Mouse (Mus musculus): ENCODE measurements around the gene Crybb3. TPM values are rescaled to one million over a fixed set of nuclear protein-coding genes. Genes with fewer than 3 reads are reported as not detected.

The Crybb3 gene
- total RNA-seq, 2 experiments from 2014 or later, result 1.9 TPM; not detected in 1

- DNase-seq, result no peak
These were observed 31.5 kb downstream of the Crybb3 start for GRCm38 (mm10) chr5:113049876-113050275.

- no peak for DNase-seq
These were observed 35.7 kb downstream of the Crybb3 start for GRCm38 (mm10) chr5:113045511-113046273.

- peak; percentile 66 to 70 for DNase-seq
These were observed 37.9 kb downstream of the Crybb3 start for GRCm38 (mm10) chr5:113043531-113043930.

- peak; percentile 68 to 70 for DNase-seq
These were observed 39.8 kb downstream of the Crybb3 start for GRCm38 (mm10) chr5:113041567-113042071.

- peak; percentile 5 for DNase-seq
These were observed 40.6 kb downstream of the Crybb3 start for GRCm38 (mm10) chr5:113040776-113041175.

GRCm38 (mm10) chr5:113038601-113039000 lies 42.8 kb downstream of the Crybb3 start:
- DNase-seq, result no peak

GRCm38 (mm10) chr5:113035094-113036047 lies 46.0 kb downstream of the Crybb3 start:
- no peak for DNase-seq

GRCm38 (mm10) chr5:113031201-113031754 lies 50.1 kb downstream of the Crybb3 start:
- no peak for DNase-seq

GRCm38 (mm10) chr5:113030082-113030481 lies 51.3 kb downstream of the Crybb3 start:
- DNase-seq, result no peak

- DNase-seq, result no peak
These were observed 54.7 kb downstream of the Crybb3 start for GRCm38 (mm10) chr5:113026706-113027105.

Other genes starting within 250 kb of the Crybb3 start
- under 1 TPM; 0.03 TPM for gene Myo18b, start 185.2 kb downstream of the Crybb3 start, total RNA-seq (2021)
- 10 to 100 TPM; 14.3 to 14.9 TPM for gene Grk3, start 65.8 kb downstream of the Crybb3 start, total RNA-seq (2021)
- not detected for gene Crybb2, start 11.5 kb downstream of the Crybb3 start, total RNA-seq (2021)
- gene 2900026A02Rik, start 139.7 kb upstream of the Crybb3 start, total RNA-seq (2021), result 10 to 100 TPM; 13.2 to 18.5 TPM
- gene Tmem211, start 145.3 kb upstream of the Crybb3 start, total RNA-seq (2021), result not detected
- gene Sgsm1, start 229.2 kb upstream of the Crybb3 start, total RNA-seq (2021), result 1 to 10 TPM; 7.7 to 8.2 TPM